Mouse (Mus musculus) lung, postnatal 25 days (tissue): ENCODE results near the gene Cacnb3.
A peak's percentile ranks its signal among the peaks of the same experiment; 100 is the strongest.
"Not testable (repeated sequence)": the region's sequence is repeated elsewhere in the genome, so short reads cannot be mapped to it uniquely, and the experiment has no call there.

Source experiments
- DNase-seq: peaks from one replicate; pipeline ENCODE4 v3.0.0; 2022; ENCODE audit warnings: low spot score

Gene Cacnb3

DNA sequence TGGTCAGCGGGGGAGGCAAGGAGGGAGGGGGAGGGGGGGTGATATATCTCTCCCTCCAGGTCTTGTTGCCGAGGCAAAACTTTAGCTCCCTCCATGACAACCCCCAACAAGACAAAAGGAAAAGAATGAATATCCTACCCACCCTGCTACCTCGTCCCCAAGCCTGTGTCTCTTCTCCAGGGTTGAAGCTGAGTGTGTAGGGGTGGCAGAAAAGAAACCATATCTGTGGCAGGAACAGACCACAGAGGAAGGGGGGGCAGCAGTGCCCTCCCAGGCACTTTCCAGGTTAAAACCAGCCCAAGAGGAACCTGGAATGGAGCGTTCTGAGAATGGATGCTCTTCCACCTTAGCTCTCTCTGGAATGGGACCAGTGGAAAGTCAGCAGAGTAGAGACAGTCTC lies at the start of gene Cacnb3:
Cacnb3 (plus strand) TSS at position 301 of the 400 bp plus-strand sequence.
- DNase-seq, result no peak

DNA sequence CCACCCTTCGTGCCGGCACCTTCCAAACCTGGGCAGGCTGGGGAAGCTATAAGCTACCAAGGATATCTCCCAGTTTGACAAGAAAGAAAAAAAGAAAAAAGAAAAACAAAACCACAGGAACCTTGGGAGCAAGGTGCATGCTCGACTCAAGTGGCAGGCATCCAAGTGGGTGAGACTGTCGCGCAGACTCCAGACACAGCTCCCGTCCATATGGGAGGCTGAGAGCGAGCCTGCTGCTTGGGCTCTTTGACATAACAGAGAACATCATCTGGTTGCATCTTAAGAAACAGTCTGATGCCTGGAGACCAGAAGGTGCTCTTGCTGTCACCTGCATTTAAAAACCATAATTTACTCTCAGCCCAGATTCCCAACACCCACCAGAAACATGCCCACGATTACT lies 48.2 kb upstream of the Cacnb3 start:
- no peak for DNase-seq

DNA sequence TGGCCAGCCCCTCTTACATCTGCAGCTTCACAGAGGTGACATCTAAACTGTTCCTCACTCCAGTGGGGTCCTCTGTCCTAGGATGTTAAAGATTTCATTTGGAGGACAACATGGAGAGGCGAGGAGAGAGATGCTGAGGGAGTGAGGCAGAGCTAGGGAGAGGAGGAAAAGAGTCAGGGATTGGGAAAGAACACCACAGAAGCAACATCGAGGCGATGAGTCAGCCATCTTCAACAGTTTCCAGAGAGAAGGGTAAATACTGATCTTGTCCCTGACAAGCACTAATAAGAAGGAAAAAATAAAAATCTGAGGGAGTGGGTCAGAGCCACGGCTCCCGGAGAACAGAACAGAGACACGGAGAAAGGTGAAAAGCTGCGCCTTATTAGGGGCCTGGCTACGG lies 47.6 kb upstream of the Cacnb3 start:
- DNase-seq, result no peak

DNA sequence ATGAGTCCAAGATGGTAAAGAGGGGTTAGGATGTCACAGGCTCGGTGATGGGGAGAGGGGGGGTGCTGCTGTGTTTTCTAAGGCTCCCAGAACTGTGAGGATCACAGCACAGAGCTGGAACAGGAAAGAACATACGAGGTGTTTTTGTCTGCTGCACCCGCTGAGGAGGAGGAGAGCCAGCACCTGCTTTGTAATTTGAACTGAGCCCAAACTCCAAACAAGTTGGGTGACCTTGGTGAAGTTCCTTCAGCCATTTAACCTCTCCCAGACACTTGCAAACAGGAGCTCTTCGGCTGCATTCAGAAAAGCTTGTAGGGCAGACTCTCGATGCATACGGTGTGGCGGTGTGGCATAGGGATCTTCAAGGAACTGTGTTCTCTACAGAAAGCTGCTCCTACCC lies 45.2 kb upstream of the Cacnb3 start:
- DNase-seq, result no peak

DNA sequence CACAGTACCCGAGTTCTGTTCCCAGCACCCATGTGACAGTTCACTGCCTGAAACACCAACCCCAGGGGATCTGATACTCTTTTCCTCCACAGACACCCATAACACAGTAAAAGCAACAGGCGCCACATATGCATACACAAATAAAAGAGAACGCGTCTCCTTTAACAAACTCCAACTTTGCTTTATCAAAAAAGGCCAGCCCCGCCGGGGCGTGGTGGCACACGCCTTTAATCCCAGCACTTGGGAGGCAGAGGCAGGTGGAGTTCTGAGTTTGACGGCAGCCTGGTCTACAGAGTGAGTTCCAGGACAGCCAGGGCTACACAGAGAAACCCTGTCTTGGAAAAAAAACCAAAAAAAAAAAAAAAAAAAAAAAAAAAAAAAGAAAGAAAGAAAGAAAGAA lies 44.5 kb upstream of the Cacnb3 start:
- DNase-seq, result not testable (repeated sequence)

DNA sequence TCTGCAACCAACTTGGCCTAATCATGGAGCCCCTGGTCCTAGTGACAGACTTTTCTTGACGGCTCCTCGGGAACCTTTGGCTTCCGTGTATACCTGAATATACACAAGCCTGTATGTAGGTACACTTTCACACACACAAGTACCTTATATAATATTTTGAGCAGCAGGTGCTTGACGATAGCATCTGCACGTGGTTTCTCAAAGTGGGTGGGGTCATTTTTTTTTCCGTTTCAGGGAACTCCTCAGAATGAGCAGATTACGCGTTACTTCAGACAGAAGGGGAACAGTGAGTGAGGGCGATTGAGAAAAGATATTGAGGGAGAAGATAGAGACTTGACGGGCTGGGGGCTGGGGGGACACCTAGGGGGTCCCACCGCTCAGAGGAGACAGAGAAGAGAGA lies 42.9 kb upstream of the Cacnb3 start:
- no peak for DNase-seq

DNA sequence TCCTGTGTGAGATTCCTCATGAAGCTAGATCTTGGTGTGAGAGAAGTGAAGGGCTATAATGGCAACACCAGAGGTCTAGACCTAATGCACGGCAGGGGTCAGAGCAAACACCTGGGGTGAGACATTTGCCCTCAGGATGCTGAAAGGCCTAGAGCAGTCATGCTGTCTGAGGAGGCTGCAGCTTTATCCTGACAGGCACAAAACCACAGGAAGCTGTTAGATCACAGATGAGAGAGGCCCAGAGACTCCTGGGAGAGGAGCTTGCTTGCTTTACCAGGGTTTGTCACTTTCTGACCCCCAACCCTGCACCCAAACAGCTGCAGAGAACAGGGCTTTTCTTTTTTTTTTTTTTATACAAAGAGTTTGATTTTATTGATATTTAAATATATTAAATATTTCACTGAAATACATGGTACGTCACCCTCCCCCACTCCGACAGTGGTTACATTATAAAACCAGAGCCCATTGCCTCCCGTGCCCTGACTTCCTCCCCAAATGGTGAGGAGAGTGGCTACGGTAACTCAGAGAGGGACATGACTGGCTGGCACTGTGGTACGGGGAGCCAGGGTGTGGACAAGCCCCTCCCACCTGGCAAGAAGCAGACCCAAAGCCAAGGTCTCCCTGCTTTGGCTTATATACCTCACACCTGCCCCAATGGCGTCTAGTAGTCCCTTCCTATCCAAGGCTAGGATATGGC lies 40.9 kb upstream of the Cacnb3 start:
- DNase-seq, result no peak

DNA sequence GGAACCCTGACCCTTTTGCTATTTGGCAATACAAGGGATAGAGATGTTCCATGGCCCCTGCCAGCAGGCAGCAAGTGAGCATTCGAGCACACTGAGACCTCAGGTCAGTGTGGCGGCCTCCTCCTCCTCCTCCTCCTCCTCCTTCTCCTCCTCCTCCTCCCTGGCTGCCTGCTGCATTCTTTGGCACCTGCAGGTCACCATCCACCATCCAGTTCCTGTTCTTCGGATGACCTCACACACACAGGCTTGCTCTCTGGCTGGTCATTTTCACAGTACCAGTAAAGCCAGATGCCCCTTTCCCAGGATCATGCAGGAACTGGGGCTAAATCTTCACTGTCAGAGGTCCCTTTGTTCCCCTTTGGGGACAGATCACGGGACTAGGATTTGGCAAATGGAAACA lies 39.2 kb upstream of the Cacnb3 start:
- no peak for DNase-seq

DNA sequence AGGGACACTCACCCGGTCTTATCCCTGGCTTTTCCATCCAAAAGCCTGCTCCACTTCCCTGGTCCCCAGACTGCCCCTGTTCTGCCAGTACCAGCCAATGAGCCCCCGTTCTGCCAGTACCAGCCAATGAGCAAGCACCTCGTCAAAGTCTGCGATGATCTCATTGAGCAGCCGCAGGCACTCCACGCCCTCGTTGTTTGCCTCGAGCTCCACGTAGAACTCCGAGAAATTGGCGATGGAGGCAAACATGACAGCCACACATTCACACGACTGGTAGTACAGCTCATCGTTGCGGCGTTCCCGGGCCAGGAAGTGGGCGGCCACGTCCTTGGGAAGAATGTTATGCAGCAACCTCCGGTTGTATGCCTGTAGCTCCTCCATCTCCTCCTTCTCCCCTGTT lies 36.4 kb upstream of the Cacnb3 start:
- no peak for DNase-seq

DNA sequence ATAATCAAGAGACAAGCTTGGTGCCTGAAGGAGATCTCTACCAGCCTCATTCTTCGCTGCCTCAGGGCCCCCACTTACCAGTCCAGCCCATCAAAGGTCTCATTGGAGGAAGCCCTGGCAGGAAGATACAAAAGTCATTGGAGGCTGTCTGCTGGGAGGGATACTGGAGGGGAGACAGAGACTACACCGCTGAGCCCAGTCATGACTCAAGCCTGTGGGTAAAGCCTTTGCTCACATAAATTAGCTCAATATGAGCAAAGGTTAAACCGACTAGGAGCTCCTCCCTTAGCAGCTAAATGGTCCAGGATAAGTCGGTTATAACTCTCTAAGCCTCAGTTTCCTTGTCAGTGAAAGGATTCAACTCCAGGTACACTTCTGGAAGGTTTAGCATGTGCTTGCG lies 35.6 kb upstream of the Cacnb3 start:
- no peak for DNase-seq

DNA sequence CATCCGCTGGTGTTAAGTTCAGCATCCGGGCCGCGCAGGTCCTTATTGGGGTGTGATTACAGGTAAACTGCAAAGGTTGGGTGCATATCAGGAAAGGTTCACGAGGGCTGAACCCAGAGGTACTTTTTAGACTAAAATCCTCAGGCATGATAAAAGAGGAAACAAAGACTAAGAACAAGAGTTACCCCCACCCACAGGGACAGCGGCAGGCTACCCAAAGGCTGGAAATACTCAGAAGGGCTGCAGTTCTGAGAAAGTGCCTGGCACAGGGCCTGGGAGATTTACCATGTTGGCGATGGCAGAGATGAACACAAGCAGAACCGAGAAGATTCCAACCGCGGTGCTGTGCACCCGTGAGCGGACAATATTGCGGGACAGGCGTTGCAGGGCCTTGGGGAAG lies 34.0 kb upstream of the Cacnb3 start:
- no peak for DNase-seq

DNA sequence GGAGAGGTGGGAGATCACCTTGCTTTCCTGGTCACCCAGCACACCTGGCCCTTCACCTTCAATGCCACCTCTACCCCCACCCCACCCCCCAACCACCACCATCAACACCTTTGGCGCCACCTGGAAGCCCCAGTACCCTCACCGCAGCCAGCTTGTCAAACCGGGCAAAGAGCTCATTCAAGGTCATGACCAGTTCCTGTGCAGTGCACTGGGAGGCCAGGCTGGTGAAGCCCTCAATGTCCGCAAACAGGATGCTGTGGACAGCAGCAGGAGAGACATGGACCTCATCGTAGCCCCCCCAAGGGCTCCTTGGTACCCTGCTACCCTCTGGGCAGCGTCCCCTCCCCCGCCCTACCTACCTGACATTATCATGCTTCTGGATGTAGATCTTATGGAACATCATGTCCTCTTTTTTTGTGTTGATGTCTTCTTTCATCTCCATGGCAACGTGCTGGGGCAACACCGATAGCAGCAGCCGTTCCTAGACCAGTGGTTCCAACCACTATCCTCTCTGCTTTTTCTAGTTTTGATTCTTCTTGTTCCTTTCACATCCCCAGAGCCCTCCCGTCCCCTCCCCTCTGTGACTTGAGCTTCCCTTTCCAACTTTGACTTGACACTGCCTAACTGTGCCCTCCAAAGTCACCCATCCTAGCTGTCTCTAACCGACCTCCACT lies 30.5 kb upstream of the Cacnb3 start:
- no peak for DNase-seq

DNA sequence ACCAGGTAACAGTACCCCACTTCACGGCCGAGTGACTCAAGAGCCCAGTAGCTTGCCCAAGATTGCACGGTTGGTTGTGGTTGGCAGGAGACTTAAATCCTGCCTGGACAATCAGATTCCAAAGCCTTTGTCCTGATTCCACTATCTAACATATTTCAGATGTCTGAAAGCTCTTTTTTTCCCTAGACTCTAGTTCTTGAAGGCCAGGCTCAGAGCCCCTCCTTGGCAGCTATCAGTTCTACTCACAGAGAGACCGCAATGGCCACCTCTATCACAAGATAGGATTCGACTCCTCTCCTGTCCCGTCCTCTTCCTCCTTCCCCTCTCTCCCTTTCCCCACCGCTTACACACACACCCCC lies 28.8 kb upstream of the Cacnb3 start:
- no peak for DNase-seq

DNA sequence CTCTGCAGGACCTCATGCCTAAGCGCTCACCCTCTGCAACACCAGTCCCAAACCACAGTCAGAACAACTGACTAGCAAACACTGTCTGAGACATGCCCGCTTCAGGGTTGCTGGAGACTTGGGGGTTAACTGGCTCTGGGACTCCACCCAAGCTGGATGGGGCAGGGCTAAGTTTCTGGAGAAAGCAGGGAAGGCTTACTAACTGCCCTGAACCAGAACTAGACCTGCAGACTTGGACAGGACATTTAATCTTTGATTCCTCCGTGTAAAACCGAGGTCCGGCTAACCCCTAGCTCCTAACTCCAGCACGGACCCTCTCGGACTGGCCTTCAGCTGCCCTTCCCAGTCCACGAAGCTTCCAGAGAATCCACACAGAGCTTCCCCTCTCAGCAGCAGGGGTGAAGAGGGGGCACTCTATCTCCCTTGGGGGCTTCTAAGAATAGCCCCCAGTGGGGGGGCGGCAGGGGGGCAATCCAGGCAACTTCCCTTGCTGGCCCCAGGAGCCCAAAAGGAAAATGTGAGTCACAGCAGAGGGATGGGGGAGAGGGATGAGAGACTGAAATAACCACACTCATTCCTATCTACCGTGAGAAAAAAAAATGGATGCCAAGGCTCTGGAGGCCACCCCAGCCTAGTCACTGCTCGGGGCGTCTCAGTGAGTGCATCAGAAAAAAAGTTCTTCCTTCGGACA lies 28.3 kb upstream of the Cacnb3 start:
- DNase-seq, result no peak

DNA sequence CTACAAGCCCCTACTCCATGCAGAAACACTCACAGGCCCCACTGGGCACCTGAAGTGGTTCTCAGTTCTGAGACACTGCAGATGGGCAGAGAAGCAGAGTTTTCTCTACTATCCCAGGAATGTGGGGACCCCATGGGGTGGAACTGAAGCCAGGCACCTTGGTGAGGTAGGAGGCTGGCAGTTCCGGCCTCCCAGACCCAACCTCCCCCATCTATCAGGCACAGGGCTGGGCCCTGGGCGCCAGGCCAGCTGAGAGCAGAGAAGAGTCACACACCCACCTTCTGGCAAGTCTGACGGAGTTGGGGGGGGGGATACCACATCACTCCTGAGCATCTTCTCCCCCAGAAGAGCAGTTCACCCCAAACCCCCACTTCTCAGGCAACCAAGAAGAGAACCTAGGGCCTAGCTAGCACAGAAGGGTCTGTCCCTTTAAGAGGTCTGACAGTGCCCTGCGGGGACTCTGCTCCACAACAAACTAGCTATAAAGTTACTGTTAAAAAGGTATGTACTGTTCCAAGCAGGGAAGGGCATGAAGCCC lies 27.6 kb upstream of the Cacnb3 start:
- no peak for DNase-seq

DNA sequence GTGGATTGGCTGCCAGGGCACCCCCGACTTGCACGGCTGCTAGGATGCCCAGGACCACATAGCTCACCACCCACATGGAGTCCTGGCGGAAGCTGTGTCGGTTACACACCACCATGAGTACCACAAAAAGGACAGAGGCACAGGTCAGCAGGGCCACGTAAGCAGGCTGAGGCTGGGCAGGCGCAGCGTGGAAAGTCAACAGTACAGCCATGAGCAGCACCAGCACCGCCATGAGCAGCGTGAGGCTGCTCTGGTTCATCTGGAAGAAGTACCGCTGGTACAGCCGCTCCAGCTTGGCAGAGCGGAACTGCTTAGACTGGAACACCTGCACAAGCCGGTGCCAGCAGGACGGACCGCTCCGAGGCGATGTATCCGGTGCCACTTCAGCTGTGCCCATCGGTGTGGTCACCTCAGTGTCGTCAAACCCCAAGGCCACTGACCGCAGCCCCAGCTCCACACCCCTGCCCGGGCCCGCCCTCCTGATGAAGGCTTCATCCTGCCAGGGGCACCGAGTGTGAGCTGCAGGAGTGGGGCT lies 26.5 kb upstream of the Cacnb3 start:
- no peak for DNase-seq

DNA sequence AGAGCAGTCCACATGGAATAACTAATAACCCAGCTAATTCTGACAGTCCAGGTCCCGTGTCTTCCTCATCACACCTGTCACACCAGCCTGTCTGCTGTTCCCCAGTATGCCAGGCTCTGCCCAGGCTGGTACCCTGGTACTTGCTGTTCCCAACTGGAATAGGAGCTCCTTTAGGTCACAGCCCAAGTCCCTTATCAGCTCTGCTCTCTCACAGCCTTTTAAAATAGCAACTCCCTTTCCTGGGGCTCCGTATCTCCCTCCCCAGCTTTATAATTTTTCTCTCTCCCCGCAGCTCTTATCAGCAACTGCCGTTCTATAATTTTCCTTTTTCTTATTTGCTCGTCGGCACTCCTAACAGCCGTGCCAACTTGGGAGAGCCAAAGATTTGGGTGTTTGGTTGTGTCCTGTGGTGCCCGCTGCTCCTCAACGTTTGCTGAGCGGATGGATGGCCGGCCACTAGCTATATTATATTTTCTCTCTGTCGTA lies 24.5 kb upstream of the Cacnb3 start:
- DNase-seq, result no peak

DNA sequence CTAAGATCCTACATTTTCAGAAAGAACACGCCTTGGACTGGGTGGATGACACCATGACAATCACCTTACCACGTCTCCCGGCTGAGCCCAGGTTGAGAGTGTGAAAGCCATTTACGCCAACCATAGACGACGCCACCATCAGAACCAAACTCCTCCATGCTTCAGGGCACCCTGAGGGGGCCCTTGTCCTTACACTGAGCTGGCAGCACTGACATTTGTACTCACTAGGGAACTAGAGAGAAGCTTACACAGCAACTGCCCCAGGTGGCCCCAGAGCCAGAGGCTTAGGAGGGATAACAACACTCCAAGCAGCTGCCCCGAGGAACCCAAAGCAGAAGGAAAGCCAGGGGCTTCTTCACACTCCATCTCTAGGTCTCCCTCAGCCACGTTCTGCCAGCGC lies 23.9 kb upstream of the Cacnb3 start:
- DNase-seq, result no peak

DNA sequence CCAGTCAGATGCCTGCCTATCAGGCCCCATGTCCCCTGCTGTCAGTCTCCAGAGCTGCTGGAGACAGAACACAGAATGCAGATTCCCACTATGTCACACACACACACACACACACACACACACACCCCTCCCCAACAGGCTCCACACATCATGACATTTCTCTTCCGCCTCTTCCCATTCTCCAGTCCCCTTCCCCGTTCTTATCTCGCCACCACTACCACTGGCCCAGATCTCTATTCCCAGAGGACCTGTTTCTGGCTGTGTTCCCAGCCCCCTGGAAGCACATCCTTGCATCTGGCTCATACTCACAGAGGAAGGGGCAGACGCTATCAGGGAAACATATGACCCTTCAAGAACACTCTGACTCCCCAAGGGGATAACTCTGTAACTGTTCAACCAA lies 23.1 kb upstream of the Cacnb3 start:
- peak; percentile 35 for DNase-seq

DNA sequence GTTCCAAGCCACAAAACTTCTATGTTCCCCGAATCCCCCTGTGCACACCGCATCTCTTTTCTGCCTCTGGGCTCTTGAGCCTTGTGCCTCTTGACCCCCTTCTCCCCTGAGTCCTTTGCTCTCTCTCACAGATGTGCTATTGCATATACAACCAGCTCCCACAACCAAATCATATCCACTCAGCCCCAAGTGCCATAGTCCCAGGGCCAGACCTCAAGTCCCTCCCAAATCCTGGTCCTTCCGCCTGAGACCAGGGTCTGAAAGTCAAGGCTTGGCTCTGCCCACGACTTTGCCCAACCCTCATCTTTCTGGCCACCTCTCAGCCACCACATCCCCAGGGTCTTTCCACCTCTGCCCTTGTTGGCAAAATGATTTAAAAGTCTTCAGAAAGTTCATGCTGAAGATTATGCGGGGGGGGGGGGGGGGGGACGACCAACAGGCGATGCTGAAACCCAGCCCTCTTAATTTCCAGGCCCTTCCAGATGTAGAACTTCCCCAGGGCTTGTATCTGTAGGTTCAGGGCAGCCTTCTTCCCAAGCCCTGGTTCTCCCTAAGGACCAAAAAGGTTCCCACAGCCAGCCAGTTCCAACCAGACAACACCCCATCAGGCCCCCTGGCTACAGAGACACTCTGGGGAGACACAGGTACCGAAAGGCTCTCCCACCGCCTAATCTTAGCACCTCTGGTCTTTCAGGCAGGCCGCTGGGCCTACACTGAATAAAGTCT lies 22.4 kb upstream of the Cacnb3 start:
- DNase-seq, result no peak

DNA sequence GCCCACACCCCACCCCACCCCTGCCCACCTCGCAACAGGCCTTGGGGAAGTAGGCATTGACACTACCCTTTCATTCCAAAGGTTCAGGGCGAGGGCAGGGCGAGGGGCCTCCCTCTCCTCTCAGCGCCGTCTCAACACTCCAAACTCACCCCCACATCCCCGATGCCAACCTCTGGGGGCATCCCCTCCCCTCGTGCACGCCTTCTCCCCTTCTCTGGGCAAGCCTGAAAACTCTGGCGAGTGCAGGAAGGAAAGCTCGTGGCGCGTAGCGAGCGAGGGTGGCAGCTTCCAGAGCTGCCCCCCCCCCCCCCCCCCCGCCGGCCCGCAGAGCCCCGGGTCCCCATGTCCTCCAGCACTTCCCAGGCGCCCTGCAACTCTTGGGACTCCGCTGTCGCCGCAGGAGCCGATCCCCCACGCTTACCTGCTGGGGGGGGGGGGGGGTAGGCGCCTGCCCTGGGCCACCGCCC lies 21.8 kb upstream of the Cacnb3 start:
- DNase-seq, result peak; percentile 22
